11 mouse cellular contexts compared by ENCODE assay signal in the genomic region with DNA sequence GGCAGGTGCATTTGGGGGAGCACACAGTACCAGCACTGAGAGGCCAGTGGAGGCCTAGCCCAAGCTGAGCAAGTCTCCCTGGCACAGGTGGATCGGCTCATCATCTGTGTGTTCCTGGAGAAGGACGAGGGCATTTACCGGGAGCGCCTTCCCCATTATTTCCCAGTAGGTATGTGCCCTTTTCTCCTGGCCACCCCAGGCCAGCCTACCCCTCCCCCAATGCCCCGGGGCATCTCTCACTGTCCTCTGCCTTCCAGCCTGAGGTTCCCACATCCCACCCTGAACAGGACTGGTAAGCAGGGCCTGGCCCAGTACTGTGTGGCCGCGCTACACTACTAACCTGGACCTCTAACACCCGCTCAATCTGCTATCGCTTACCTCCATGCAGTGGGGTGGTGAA. TPM values are rescaled to one million over a fixed set of nuclear protein-coding genes. Genes with fewer than 3 reads are reported as not detected.
DNase-seq lines count a peak whose midpoint lies in the region; ATAC-seq and TF ChIP-seq lines count a peak whose summit lies in the region.
"Had no signal": no experiment of that assay in that cellular context is flagged by ENCODE, and none has a peak within 500 bp of the region (broad histone marks: within the 10 kb centered on the region; RNA-seq: fewer than 3 reads in every experiment).

No protein-coding gene starts in this region.

- no peak for DNase-seq in liver, embryonic 11.5 days (ENCODE audit: low spot score)
- no peak for DNase-seq in liver
- DNase-seq in limb, embryonic 14.5 days (ENCODE audit: low spot score) = no peak
- DNase-seq in layer of hippocampus, postnatal 14 days (ENCODE audit: low spot score in 2 of 2) = no peak
- no peak for DNase-seq in thymus, adult 18-20 months
- DNase-seq: cerebellum, postnatal 14 days had no signal

- ATAC-seq in liver, embryonic 11.5 days (replicated peaks; ENCODE audit: low FRiP score) = 0 out of 2 replicates have a peak, but pooled peaks have one; percentile 18
- ATAC-seq in hindbrain, embryonic 13.5 days (ENCODE audit: low FRiP score) = peak; percentile 18; the same call in 1 of the 2 replicates
- ATAC-seq in limb, embryonic 14.5 days (ENCODE audit: low FRiP score, low read depth) = peak; percentile 21; the same call in 1 of the 2 replicates
- ATAC-seq in stomach, embryonic 14.5 days (ENCODE audit: insufficient number of reproducible peaks, insufficient read depth, low FRiP score, low read depth) = 0 out of 2 replicates have a peak, but pooled peaks have one; percentile 5

- H3K36me3 ChIP-seq in liver, embryonic 11.5 days (ENCODE audit: control insufficient read depth, insufficient read depth, low read length) = peaks cover 35% of the 10 kb centered on the region
- peaks cover 53% of the 10 kb centered on the region for H3K36me3 ChIP-seq in hindbrain, embryonic 13.5 days
- H3K36me3 ChIP-seq in limb, embryonic 14.5 days (ENCODE audit: control insufficient read depth, insufficient read depth, low read length) = peaks cover 51% of the 10 kb centered on the region
- peaks cover 46% of the 10 kb centered on the region for H3K36me3 ChIP-seq in stomach, embryonic 14.5 days (ENCODE audit: control insufficient read depth, insufficient read depth, low read length)

- H3K27me3 ChIP-seq in liver, embryonic 11.5 days (replicated peaks; ENCODE audit: control insufficient read depth, insufficient read depth, low read length) = no peaks in the 10 kb centered on the region
- peaks cover 27% of the 10 kb centered on the region for H3K27me3 ChIP-seq in hindbrain, embryonic 13.5 days
- H3K27me3 ChIP-seq in limb, embryonic 14.5 days (ENCODE audit: control insufficient read depth, insufficient read depth, low read length) = no peaks in the 10 kb centered on the region
- no peaks in the 10 kb centered on the region for H3K27me3 ChIP-seq in stomach, embryonic 14.5 days (ENCODE audit: control insufficient read depth, insufficient read depth, low read length)
- H3K27me3 ChIP-seq: lung, embryonic 15.5 days had no signal

- WGBS in liver, embryonic 11.5 days = 86% methylated on average over 9 of the region's 9 CpGs
- WGBS in hindbrain, embryonic 13.5 days = 85% methylated on average over 9 of the region's 9 CpGs
- 77% methylated on average over 9 of the region's 9 CpGs for WGBS in limb, embryonic 14.5 days
- 76% methylated on average over 9 of the region's 9 CpGs for WGBS in stomach, embryonic 14.5 days

- H3K4me2 ChIP-seq in liver, embryonic 11.5 days = no peak overlapping the region
- H3K4me2 ChIP-seq in hindbrain, embryonic 13.5 days = no peak overlapping the region
- no peak overlapping the region for H3K4me2 ChIP-seq in limb, embryonic 14.5 days (replicated peaks; ENCODE audit: low read depth, low read length, severe bottlenecking)
- H3K4me2 ChIP-seq in stomach, embryonic 14.5 days (replicated peaks; ENCODE audit: low read depth, low read length) = no peak overlapping the region
- H3K4me2 ChIP-seq: lung, embryonic 15.5 days had no signal

- H3K4me3 ChIP-seq in liver, embryonic 11.5 days (ENCODE audit: low read depth, low read length) = no peak overlapping the region
- no peak overlapping the region for H3K4me3 ChIP-seq in hindbrain, embryonic 13.5 days
- H3K4me3 ChIP-seq in limb, embryonic 14.5 days (replicated peaks; ENCODE audit: low read length) = no peak overlapping the region
- H3K4me3 ChIP-seq in stomach, embryonic 14.5 days (ENCODE audit: low read depth, low read length) = no peak overlapping the region
- H3K4me3 ChIP-seq: erythroblast, embryonic 14.5 days; lung, embryonic 15.5 days; myocyte had no signal

- no peaks in the 10 kb centered on the region for H3K9me3 ChIP-seq in liver, embryonic 11.5 days (ENCODE audit: control insufficient read depth, low read length)
- H3K9me3 ChIP-seq in hindbrain, embryonic 13.5 days = no peaks in the 10 kb centered on the region
- H3K9me3 ChIP-seq in limb, embryonic 14.5 days (ENCODE audit: control insufficient read depth, low read length) = no peaks in the 10 kb centered on the region
- H3K9me3 ChIP-seq in stomach, embryonic 14.5 days (ENCODE audit: control insufficient read depth, low read depth, low read length) = no peaks in the 10 kb centered on the region
- H3K9me3 ChIP-seq: lung, embryonic 15.5 days had no signal

- H3K4me1 ChIP-seq in liver, embryonic 11.5 days (replicated peaks; ENCODE audit: control insufficient read depth, insufficient read depth, low read length) = peaks cover 19% of the 10 kb centered on the region
- H3K4me1 ChIP-seq in hindbrain, embryonic 13.5 days (replicated peaks) = peaks cover 27% of the 10 kb centered on the region
- H3K4me1 ChIP-seq in limb, embryonic 14.5 days (ENCODE audit: control insufficient read depth, insufficient read depth, low read length) = peaks cover 8% of the 10 kb centered on the region
- H3K4me1 ChIP-seq in stomach, embryonic 14.5 days (ENCODE audit: control insufficient read depth, insufficient read depth, low read length) = peaks cover 9% of the 10 kb centered on the region; the same call in 1 of the 2 replicates

- no peak overlapping the region for H3K9ac ChIP-seq in liver, embryonic 11.5 days (ENCODE audit: low read depth, low read length)
- H3K9ac ChIP-seq in hindbrain, embryonic 13.5 days = no peak overlapping the region; the same call in none of the 2 replicates
- no peak overlapping the region for H3K9ac ChIP-seq in limb, embryonic 14.5 days (ENCODE audit: low read depth, low read length, severe bottlenecking)
- H3K9ac ChIP-seq in stomach, embryonic 14.5 days (replicated peaks; ENCODE audit: low read depth, low read length) = no peak overlapping the region
- H3K9ac ChIP-seq: lung, embryonic 15.5 days had no signal

- TF ChIP-seq POLR2A in limb, embryonic 14.5 days (IDR thresholded peaks at IDR 0.05; ENCODE audit: borderline replicate concordance, extremely low read depth, insufficient read depth, insufficient read length) = no peak

- H3K27ac ChIP-seq in liver, embryonic 11.5 days (ENCODE audit: low read depth, low read length) = no peak overlapping the region
- no peak overlapping the region for H3K27ac ChIP-seq in hindbrain, embryonic 13.5 days
- H3K27ac ChIP-seq in limb, embryonic 14.5 days (replicated peaks; ENCODE audit: low read depth, low read length) = no peak overlapping the region
- no peak overlapping the region for H3K27ac ChIP-seq in stomach, embryonic 14.5 days (ENCODE audit: low read length)
- H3K27ac ChIP-seq: lung, embryonic 15.5 days had no signal

RNA-seq across cellular contexts. Expression of gene Otub1, which starts 8.7 kb away (rescaled TPM):
- polyA plus RNA-seq in liver, embryonic 11.5 days (2014; fragmentation: Nextera tagmentation; extraction: Ambion mirVana) = 139 and 140 TPM in 2 replicates
- polyA plus RNA-seq in hindbrain, embryonic 13.5 days (2015; fragmentation: Nextera tagmentation; extraction: Ambion mirVana) = 233 and 250 TPM in 2 replicates
- 157 and 181 TPM in 2 replicates for polyA plus RNA-seq in limb, embryonic 14.5 days (2012; rRNA removed)
- polyA plus RNA-seq in limb, embryonic 14.5 days (2014; fragmentation: Nextera tagmentation; extraction: Ambion mirVana) = 203 and 212 TPM in 2 replicates
- 222 and 238 TPM in 2 replicates for polyA plus RNA-seq in stomach, embryonic 14.5 days (2014; fragmentation: Nextera tagmentation; extraction: Ambion mirVana)
- total RNA-seq in layer of hippocampus, postnatal 14 days (2021) = 100 to 1,000 TPM; 278 to 289 TPM

RNA-seq across cellular contexts. Expression of gene Cox8a, which starts 20.0 kb away (rescaled TPM):
- polyA plus RNA-seq in liver, embryonic 11.5 days (2014; fragmentation: Nextera tagmentation; extraction: Ambion mirVana) = 1,017 and 1,108 TPM in 2 replicates
- polyA plus RNA-seq in hindbrain, embryonic 13.5 days (2015; fragmentation: Nextera tagmentation; extraction: Ambion mirVana) = 881 and 924 TPM in 2 replicates
- 478 and 552 TPM in 2 replicates for polyA plus RNA-seq in limb, embryonic 14.5 days (2012; rRNA removed)
- polyA plus RNA-seq in limb, embryonic 14.5 days (2014; fragmentation: Nextera tagmentation; extraction: Ambion mirVana) = 850 and 909 TPM in 2 replicates
- 1,044 and 1,144 TPM in 2 replicates for polyA plus RNA-seq in stomach, embryonic 14.5 days (2014; fragmentation: Nextera tagmentation; extraction: Ambion mirVana)
- 100 to 1,000 TPM; 973 to 982 TPM for total RNA-seq in layer of hippocampus, postnatal 14 days (2021)

RNA-seq across cellular contexts. Expression of gene Naa40, which starts 43.5 kb away (rescaled TPM):
- 70.7 and 76.0 TPM in 2 replicates for polyA plus RNA-seq in liver, embryonic 11.5 days (2014; fragmentation: Nextera tagmentation; extraction: Ambion mirVana)
- 65.3 and 66.6 TPM in 2 replicates for polyA plus RNA-seq in hindbrain, embryonic 13.5 days (2015; fragmentation: Nextera tagmentation; extraction: Ambion mirVana)
- 55.9 and 62.8 TPM in 2 replicates for polyA plus RNA-seq in limb, embryonic 14.5 days (2012; rRNA removed)
- polyA plus RNA-seq in limb, embryonic 14.5 days (2014; fragmentation: Nextera tagmentation; extraction: Ambion mirVana) = 50.1 and 54.1 TPM in 2 replicates
- 59.4 and 59.6 TPM in 2 replicates for polyA plus RNA-seq in stomach, embryonic 14.5 days (2014; fragmentation: Nextera tagmentation; extraction: Ambion mirVana)
- total RNA-seq in layer of hippocampus, postnatal 14 days (2021) = 10 to 100 TPM; 32.1 to 35.0 TPM
